Comparison of ENCODE assay signal across 15 mouse cellular contexts in genomic region chr10:7325074-7325473, GRCm38 (mm10).
"Had no signal": no experiment of that assay in that cellular context is flagged by ENCODE, and none has a peak within 500 bp of the region (broad histone marks: within the 10 kb centered on the region; RNA-seq: fewer than 3 reads in every experiment).

No protein-coding gene starts in this region.

- H3K9me3 ChIP-seq: megakaryocyte, embryonic 14.5 days; midbrain, embryonic 13.5 days; midbrain, embryonic 15.5 days; neural tube, embryonic 12.5 days; stomach, embryonic 15.5 days had no signal

- H3K4me2 ChIP-seq: lung, embryonic 14.5 days; midbrain, embryonic 11.5 days; midbrain, embryonic 13.5 days; midbrain, embryonic 15.5 days; neural tube, embryonic 12.5 days; stomach, embryonic 15.5 days had no signal

- H3K9ac ChIP-seq: lung, embryonic 14.5 days; midbrain, embryonic 13.5 days; midbrain, embryonic 15.5 days; neural tube, embryonic 12.5 days; stomach, embryonic 15.5 days had no signal

- H3K27ac ChIP-seq: macrophage; midbrain, embryonic 13.5 days; midbrain, embryonic 15.5 days; neural tube, embryonic 12.5 days; stomach, embryonic 15.5 days; stomach, postnatal 0 days had no signal

- H3K4me3 ChIP-seq: megakaryocyte, embryonic 14.5 days; midbrain, embryonic 13.5 days; midbrain, embryonic 15.5 days; neural tube, embryonic 12.5 days; stomach, embryonic 15.5 days had no signal

- ATAC-seq: midbrain, embryonic 13.5 days; midbrain, embryonic 15.5 days had no signal

- H3K27me3 ChIP-seq: megakaryocyte, embryonic 14.5 days; midbrain, embryonic 13.5 days; midbrain, embryonic 15.5 days; neural tube, embryonic 12.5 days; stomach, embryonic 15.5 days had no signal

- H3K4me1 ChIP-seq: megakaryocyte, embryonic 14.5 days; midbrain, embryonic 13.5 days; midbrain, embryonic 15.5 days; neural tube, embryonic 12.5 days; stomach, embryonic 15.5 days had no signal

- H3K36me3 ChIP-seq: midbrain, embryonic 13.5 days; midbrain, embryonic 15.5 days; neural tube, embryonic 12.5 days; stomach, embryonic 15.5 days had no signal

- DNase-seq: lung, embryonic 14.5 days; lung, postnatal 14 days; lung, postnatal 36 days; right cerebral cortex, postnatal 14 days; thymus, adult 2 months; thymus, postnatal 25 days; thymus, postnatal 4 days had no signal
